Mouse (Mus musculus): Measurements from ENCODE around the gene Ahcyl1. TPM values are rescaled to one million over a fixed set of nuclear protein-coding genes. Genes with fewer than 3 reads are reported as not detected.
"Not testable (repeated sequence)": the region's sequence is repeated elsewhere in the genome, so short reads cannot be mapped to it uniquely, and the experiment has no call there.

The Ahcyl1 gene
- polyA plus RNA-seq, 1 experiment from 2014 or later = 93.2 TPM

GRCm38 (mm10) chr3:107735620-107736019 is 39.3 kb upstream of the Ahcyl1 start:
- not testable (repeated sequence) for H3K4me2 ChIP-seq; H3K27me3 ChIP-seq; H3K36me3 ChIP-seq; H3K27ac ChIP-seq; ATAC-seq (ENCODE audit: insufficient number of reproducible peaks, insufficient read depth, low FRiP score, low TSS enrichment, low read depth); H3K9ac ChIP-seq; H3K4me3 ChIP-seq; H3K9me3 ChIP-seq
- 95% methylated on average over 13 of the region's 13 CpGs for WGBS
- H3K4me1 ChIP-seq = peaks cover 17% of the 10 kb centered on the region

- Histone ChIP-seq H3K9me3 (no peaks in the 10 kb centered on the region), H3K27ac (no peak overlapping the region), H3K27me3 (no peaks in the 10 kb centered on the region), H3K4me3 (no peak overlapping the region), H3K9ac (no peak overlapping the region), H3K36me3 (no peaks in the 10 kb centered on the region), H3K4me1 (peaks cover 10% of the 10 kb centered on the region), H3K4me2 (no peak overlapping the region)
- WGBS = 88% methylated on average over 1 of the region's 1 CpGs
- ATAC-seq (ENCODE audit: insufficient number of reproducible peaks, insufficient read depth, low FRiP score, low TSS enrichment, low read depth) = no peak
Observed at GRCm38 (mm10) chr3:107733329-107733728, 37.0 kb upstream of the Ahcyl1 start.

DNA sequence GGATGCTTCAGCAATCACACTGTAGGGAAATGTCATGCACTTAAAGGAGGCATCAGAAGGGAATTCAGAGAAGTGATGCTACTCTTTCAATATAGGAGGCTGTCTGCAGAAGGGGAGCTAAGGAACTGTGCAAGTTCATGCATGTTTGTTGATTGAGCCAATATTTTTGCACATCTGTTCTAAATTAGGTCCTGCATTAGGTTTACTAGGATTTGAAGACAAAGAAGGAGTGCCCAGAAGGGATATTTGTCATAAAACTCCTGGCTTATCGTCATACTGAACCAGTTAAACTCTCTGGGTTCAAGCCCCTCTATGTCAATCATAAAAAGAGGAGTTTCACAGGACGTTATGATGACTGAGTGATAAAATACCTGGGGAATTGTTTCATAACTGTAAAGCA is 33.9 kb upstream of the Ahcyl1 start:
- WGBS = 16% methylated on average over 2 of the region's 2 CpGs
- H3K4me1 ChIP-seq = peaks cover 7% of the 10 kb centered on the region; the same call in 1 of the 2 replicates
- H3K4me2 ChIP-seq = no peak overlapping the region
- H3K9me3 ChIP-seq = no peaks in the 10 kb centered on the region
- no peak for ATAC-seq (ENCODE audit: insufficient number of reproducible peaks, insufficient read depth, low FRiP score, low TSS enrichment, low read depth)
- no peak overlapping the region for H3K27ac ChIP-seq
- no peaks in the 10 kb centered on the region for H3K27me3 ChIP-seq
- H3K4me3 ChIP-seq = no peak overlapping the region
- H3K36me3 ChIP-seq = no peaks in the 10 kb centered on the region
- H3K9ac ChIP-seq = no peak overlapping the region

- ATAC-seq (ENCODE audit: insufficient number of reproducible peaks, insufficient read depth, low FRiP score, low TSS enrichment, low read depth) = no peak
- Histone ChIP-seq H3K36me3 (no peaks in the 10 kb centered on the region), H3K9me3 (no peaks in the 10 kb centered on the region), H3K27me3 (no peaks in the 10 kb centered on the region), H3K4me2 (no peak overlapping the region), H3K27ac (no peak overlapping the region), H3K4me1 (peaks cover 7% of the 10 kb centered on the region; the same call in 1 of the 2 replicates), H3K4me3 (no peak overlapping the region), H3K9ac (no peak overlapping the region)
- WGBS = 33% methylated on average over 1 of the region's 1 CpGs
Observed at GRCm38 (mm10) chr3:107728509-107728908, 32.1 kb upstream of the Ahcyl1 start.

GRCm38 (mm10) chr3:107715971-107716370 is 19.6 kb upstream of the Ahcyl1 start:
- ATAC-seq (ENCODE audit: insufficient number of reproducible peaks, insufficient read depth, low FRiP score, low TSS enrichment, low read depth) = no peak
- H3K27ac ChIP-seq = no peak overlapping the region
- no peaks in the 10 kb centered on the region for H3K36me3 ChIP-seq
- no peak overlapping the region for H3K9ac ChIP-seq
- no peak overlapping the region for H3K4me3 ChIP-seq
- no peaks in the 10 kb centered on the region for H3K9me3 ChIP-seq
- no peaks in the 10 kb centered on the region for H3K27me3 ChIP-seq
- H3K4me1 ChIP-seq = peaks cover 12% of the 10 kb centered on the region
- H3K4me2 ChIP-seq = no peak overlapping the region
- WGBS = 61% methylated on average over 1 of the region's 1 CpGs

DNA sequence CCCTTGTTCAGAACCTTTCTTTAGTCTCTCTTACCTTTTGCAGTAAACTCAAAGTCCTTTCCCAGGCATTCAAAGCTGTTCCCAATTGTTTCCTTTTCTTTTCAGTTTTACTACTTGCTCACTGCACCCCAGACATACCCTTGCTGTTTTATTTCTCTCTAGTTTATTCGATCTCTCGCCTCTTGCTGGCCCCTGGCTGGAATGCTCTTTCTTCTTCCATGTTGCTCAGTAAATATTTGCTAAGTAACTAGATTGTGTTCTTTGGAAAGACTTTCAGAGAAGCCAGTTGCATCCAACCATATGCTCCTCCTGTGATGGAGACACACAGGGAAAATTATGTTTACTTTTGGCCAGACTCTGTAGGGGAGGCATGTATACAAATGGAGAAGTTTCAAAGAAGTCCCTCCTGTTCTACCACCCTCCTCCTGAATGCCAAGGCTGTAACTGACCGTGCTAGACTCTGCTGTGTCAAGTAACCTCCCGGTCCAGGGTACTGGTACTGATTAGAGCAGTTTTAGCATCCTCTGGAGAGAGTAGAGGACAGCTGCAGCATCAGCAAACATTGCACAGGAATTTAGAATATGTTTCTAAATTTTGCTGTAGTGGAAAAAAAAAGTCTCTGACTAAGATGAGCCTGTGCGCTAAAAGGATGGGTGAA is 18.0 kb upstream of the Ahcyl1 start:
- H3K4me1 ChIP-seq = peaks cover 12% of the 10 kb centered on the region
- no peak overlapping the region for H3K4me3 ChIP-seq
- no peaks in the 10 kb centered on the region for H3K27me3 ChIP-seq
- WGBS = 52% methylated on average over 5 of the region's 5 CpGs
- no peaks in the 10 kb centered on the region for H3K9me3 ChIP-seq
- no peak for ATAC-seq (ENCODE audit: insufficient number of reproducible peaks, insufficient read depth, low FRiP score, low TSS enrichment, low read depth)
- H3K4me2 ChIP-seq = no peak overlapping the region
- no peaks in the 10 kb centered on the region for H3K36me3 ChIP-seq
- no peak overlapping the region for H3K9ac ChIP-seq
- peak overlapping the region; percentile 18 for H3K27ac ChIP-seq

DNA sequence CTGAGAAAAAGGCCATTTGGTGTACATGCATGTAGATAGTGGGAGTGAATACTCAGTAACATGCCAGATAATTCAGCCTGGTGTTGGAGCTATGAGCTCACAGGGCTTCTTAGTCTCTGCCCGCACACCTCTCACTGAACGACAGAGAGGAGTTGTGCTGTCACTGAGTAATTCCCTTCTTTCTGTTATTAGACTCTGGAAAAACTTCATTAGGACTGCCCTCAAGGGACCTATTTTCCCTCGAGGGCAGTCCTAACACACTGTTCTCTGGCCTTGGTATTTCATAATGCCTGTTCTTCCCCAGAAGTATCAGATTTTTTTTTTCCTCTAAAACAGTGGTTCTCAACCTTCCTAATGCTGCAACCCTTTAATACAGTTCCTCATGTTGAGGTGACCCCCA is 15.7 kb upstream of the Ahcyl1 start:
- H3K36me3 ChIP-seq = no peaks in the 10 kb centered on the region
- H3K27me3 ChIP-seq = no peaks in the 10 kb centered on the region
- no peak for ATAC-seq (ENCODE audit: insufficient number of reproducible peaks, insufficient read depth, low FRiP score, low TSS enrichment, low read depth)
- no peak overlapping the region for H3K9ac ChIP-seq
- H3K4me3 ChIP-seq = no peak overlapping the region
- peaks cover 15% of the 10 kb centered on the region for H3K4me1 ChIP-seq
- no peak overlapping the region for H3K4me2 ChIP-seq
- H3K9me3 ChIP-seq = no peaks in the 10 kb centered on the region
- no peak overlapping the region for H3K27ac ChIP-seq
- WGBS = 47% methylated on average over 3 of the region's 3 CpGs

DNA sequence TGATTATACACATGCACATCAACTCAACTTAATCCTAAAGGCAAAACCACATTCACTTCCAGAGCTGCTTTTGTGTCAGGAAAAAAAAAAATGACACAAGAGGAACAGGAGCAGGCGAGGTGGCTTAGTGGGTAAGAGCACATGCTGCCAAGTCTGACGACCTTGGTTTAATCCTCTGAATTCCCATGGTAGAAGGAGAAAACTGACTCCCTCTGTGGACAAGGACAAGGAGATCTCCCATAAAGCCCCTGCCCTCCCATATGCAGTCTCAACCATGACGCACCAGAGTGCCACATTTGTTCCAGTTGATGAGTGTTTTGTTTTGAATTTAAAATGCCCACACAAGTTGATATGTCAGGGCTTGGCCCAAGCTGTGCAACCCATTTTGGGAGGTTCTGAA is 12.8 kb upstream of the Ahcyl1 start:
- Histone ChIP-seq H3K27me3 (no peaks in the 10 kb centered on the region), H3K36me3 (no peaks in the 10 kb centered on the region), H3K9me3 (no peaks in the 10 kb centered on the region), H3K9ac (no peak overlapping the region), H3K4me1 (peaks cover 3% of the 10 kb centered on the region; the same call in 1 of the 2 replicates), H3K27ac (no peak overlapping the region), H3K4me2 (no peak overlapping the region), H3K4me3 (no peak overlapping the region)
- 34% methylated on average over 3 of the region's 3 CpGs for WGBS
- ATAC-seq (ENCODE audit: insufficient number of reproducible peaks, insufficient read depth, low FRiP score, low TSS enrichment, low read depth) = no peak

- 76% methylated on average over 4 of the region's 4 CpGs for WGBS
Observed at GRCm38 (mm10) chr3:107707239-107707638, 10.9 kb upstream of the Ahcyl1 start.

DNA sequence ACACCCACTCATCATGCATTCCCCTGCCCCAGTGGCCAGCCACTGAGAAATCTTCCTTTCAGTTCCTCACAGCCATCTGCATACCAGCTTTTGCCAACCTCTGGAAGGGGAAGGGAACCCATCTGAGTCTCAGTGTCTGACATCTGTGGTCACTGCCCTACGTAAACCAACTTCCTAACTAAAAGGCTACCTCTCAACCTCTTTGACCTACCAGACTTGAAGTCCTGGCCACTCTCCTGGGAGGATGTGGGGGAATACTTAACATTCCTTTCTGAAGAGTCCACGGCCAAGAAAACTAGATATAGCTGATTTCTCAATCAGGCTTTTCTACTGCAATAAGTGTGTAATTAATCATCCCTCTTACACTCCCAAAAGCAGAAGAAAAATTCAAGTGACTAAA is 9.8 kb upstream of the Ahcyl1 start:
- no peaks in the 10 kb centered on the region for H3K36me3 ChIP-seq
- no peak overlapping the region for H3K9ac ChIP-seq
- H3K27ac ChIP-seq = no peak overlapping the region
- H3K4me1 ChIP-seq = peaks cover 3% of the 10 kb centered on the region; the same call in 1 of the 2 replicates
- no peak overlapping the region for H3K4me2 ChIP-seq
- ATAC-seq (ENCODE audit: insufficient number of reproducible peaks, insufficient read depth, low FRiP score, low TSS enrichment, low read depth) = no peak
- H3K4me3 ChIP-seq = no peak overlapping the region
- H3K9me3 ChIP-seq = no peaks in the 10 kb centered on the region
- 38% methylated on average over 2 of the region's 2 CpGs for WGBS
- H3K27me3 ChIP-seq = no peaks in the 10 kb centered on the region

More at GRCm38 (mm10) chr3:107707239-107707638, 10.9 kb upstream of the Ahcyl1 start:
- no peak overlapping the region for H3K4me2 ChIP-seq
- H3K36me3 ChIP-seq = no peaks in the 10 kb centered on the region
- ATAC-seq (ENCODE audit: insufficient number of reproducible peaks, insufficient read depth, low FRiP score, low TSS enrichment, low read depth) = no peak
- no peak overlapping the region for H3K27ac ChIP-seq
- H3K9me3 ChIP-seq = no peaks in the 10 kb centered on the region
- no peaks in the 10 kb centered on the region for H3K27me3 ChIP-seq
- H3K4me1 ChIP-seq = peaks cover 3% of the 10 kb centered on the region; the same call in 1 of the 2 replicates
- H3K4me3 ChIP-seq = no peak overlapping the region
- H3K9ac ChIP-seq = no peak overlapping the region

- no peak for ATAC-seq (ENCODE audit: insufficient number of reproducible peaks, insufficient read depth, low FRiP score, low TSS enrichment, low read depth)
- no peaks in the 10 kb centered on the region for H3K27me3 ChIP-seq
- 77% methylated on average over 1 of the region's 1 CpGs for WGBS
- H3K4me1 ChIP-seq = peaks cover 3% of the 10 kb centered on the region; the same call in 1 of the 2 replicates
- no peak overlapping the region for H3K4me2 ChIP-seq
- H3K9ac ChIP-seq = no peak overlapping the region
- H3K27ac ChIP-seq = no peak overlapping the region
- no peak overlapping the region for H3K4me3 ChIP-seq
- H3K9me3 ChIP-seq = no peaks in the 10 kb centered on the region
- no peaks in the 10 kb centered on the region for H3K36me3 ChIP-seq
Observed at GRCm38 (mm10) chr3:107704371-107704705, 8.0 kb upstream of the Ahcyl1 start.

DNA sequence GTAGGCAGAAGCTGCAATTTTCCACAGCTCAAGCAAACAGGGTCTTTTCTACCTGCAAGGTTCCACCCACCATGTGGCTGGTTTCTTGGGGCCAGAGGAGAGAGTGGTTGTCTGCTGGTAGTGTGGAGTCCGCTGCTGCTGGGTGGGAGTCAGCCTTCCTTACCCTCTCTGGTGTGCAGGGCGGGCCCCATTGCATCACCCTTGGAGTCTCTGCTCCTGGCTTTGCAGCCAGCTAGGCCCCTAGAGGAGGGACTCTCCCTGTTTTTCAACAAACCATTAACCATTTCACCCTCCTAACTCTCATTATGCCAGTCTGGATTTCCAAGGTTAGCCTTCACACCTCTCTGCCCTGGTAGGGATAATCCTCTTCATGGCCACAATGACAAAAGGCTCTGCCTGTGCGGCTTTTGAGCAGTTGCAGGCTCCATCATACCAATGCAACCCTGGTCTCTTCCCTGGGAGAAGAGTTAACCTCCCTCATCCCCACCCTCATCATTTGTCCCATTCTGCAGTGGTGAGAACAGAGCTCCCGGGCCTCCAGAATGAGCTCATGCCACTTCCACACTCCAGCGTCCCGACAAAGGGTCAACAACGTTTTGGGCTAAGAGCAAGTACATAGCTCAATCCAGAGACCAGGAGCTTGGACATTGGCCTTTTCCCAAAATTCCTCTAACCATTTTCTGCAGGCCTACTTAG is 7.5 kb upstream of the Ahcyl1 start:
- Histone ChIP-seq H3K9ac (no peak overlapping the region), H3K4me3 (no peak overlapping the region), H3K36me3 (no peaks in the 10 kb centered on the region), H3K4me1 (no peaks in the 10 kb centered on the region), H3K27ac (no peak overlapping the region), H3K9me3 (no peaks in the 10 kb centered on the region), H3K27me3 (no peaks in the 10 kb centered on the region), H3K4me2 (no peak overlapping the region)
- no peak for ATAC-seq (ENCODE audit: insufficient number of reproducible peaks, insufficient read depth, low FRiP score, low TSS enrichment, low read depth)
- 89% methylated on average over 7 of the region's 7 CpGs for WGBS
